Mouse (Mus musculus) central nervous system, embryonic 14 days (tissue): ENCODE results near the gene Dohh. TPM values are rescaled to one million over a fixed set of nuclear protein-coding genes. Genes with fewer than 3 reads are reported as not detected.

Experiments used
- polyA plus RNA-seq: library from polyadenylated mRNA; depleted of rRNA; stranded (reverse); fragments of >200 nt; gene quantifications from 2 replicates; pipeline ENCODE4 v1.2.3, GENCODE M21; 2012; rRNA removed

Dohh gene
- polyA plus RNA-seq, result 65.9 and 67.3 TPM in 2 replicates

DNA sequence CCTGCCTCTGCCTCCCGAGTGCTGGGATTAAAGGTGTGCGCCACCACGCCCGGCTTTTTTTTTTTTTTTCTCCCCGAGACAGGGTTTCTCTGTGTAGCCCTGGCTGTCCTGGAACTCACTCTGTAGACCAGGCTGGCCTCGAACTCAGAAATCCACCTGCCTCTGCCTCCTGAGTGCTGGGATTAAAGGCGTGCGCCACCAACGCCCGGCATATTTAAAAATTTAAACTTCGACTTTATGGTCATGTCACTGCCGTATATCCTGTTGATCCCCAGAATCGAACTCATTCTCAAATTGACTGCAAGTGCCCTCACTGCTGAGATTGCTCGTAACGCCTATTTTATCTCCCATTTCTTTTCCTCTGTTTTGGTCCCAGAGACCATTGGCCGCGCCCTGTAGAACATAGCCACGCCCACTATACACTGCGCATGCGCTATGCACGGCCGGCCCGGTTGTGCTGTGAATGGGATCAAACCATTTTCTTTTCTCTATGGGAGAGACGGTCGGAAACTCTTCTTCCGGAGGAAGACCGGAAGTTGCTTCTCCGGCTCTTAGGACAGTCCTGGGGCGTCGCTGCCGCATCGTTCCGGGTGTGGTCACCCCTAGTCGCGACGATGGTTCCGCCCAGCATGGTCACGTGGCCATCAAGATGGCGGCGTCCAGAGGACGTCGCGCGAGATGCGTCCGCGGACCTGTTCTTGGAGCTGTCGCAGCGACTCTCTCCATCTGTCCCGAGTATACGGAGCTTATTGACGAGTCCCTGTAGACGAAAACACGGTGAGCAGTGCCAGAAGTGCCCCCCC lies at the start of gene Dohh, which contains the start of gene Gm48551:
Gene Dohh (plus strand): TSS at position 627 of the 803 bp plus-strand sequence.
Gene Gm48551 (plus strand): TSS at position 665 of the 803 bp plus-strand sequence.

DNA sequence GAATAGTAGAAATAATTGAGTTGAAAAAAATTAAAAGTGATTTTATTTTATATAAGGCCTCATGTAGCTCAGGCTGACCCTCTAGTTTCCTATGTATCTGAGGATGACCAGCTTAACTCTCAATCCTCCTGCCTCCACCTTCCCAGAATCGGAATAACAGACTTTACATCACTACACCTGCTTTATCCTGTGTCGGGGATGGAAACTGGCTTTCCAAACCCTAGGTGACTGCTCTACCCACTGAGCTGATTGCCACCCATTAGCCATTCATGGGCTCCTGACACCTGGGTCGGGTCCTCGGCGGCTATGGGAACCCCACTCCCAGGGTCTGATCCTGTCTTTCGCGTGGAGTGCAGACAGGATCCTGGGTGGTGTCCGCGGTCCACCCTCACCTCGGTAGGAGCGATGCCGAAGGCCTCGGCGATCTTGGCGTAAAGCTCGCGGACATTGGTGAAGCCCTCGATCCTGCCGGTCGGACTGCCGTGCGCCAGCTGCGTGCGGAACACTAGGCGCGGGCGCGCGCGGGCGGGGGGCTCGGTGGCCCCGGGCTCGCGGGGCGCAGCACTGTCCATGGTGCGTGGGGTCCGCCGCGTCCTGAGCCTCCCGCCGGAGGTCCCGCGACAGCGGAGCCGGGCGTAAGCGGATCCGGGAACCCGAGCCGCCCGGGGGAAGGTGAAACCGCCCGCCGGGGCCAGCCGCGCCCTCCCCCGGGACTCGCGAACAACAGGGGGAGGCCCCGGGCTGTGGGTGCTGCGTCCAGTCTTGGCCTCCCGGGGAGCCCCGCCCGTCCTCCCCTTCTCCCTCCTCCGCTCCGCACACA lies 41.3 kb upstream of the Dohh start, which contains the start of gene Gipc3:
Gene Gipc3 (minus strand): TSS at position 581 of the 820 bp plus-strand sequence.

DNA sequence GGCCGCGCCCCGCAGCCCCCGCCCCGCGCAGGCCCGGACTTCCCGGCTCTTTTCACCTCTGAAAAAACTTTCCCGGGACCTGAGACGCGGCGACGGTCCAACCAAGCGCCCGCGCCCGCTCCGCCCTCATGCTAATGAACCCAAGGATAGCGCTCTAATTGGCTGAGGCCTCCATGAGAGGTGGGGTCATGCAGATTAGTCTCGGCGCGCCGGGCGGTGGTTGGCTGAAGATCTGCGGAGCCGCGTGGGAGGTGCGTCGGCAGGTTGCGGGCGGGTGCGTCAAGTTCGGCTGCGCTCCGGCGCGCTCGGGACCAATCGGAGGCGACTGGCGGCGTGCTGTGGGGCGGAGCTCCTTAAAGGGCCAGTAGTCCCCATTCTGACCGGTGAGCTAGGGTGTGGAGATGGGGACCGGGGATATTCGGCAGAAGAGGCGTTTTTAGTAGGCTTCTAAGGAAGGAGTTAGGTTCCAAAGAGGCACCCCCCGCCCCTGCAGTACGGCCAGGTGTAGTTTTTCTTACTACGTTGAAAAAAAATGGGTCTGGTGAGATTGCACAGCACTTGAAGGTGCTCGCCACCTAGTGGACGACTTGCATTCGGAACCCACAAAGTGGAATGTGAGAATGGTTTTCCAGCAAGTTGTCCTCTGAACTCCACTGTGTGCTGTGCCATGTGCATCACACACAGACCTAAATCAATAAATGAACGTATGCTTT lies 33.7 kb upstream of the Dohh start, which contains the start of gene Hmg20b:
Gene Hmg20b (minus strand): TSS at position 130 of the 713 bp plus-strand sequence.

DNA sequence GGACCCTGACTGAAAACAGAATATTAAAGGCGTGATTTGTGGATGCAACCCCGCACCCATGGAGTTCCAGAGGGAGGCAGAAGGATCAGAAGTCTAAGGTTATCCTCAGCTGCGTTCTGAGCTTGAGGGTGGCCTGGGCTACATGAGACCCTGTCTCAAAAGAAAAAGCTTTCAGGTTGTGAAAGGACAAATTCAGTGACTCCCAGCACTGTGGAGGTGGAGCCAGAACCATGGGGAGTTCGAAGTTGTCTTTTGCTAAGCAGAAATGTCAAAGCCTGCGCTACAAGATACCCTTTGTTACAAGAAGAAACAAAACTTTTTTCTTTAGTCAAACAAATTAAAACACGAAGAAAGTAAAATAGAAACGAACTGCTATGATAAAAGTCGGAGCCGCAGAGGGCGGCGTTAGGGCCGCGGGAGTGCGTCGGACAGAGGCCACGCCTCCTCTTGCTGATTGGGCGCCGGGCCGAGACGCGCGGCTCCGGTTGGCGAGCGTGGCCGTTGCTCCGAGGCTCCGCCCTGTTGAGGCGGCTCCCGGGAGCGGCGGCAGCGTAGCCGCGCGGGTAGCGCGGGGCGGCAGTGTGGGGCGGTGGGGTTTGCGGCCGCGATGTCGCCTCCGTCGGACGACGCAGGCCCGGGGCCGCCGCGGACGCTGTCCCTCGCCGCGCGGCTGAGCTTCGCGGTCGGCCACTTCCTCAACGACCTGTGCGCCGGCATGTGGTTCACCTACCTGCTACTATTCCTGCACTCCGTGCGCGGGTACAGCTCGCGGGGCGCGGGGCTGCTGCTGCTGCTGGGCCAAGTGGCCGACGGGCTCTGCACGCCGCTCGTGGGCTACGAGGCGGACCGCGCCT lies 27.0 kb upstream of the Dohh start, which contains the start of gene Mfsd12:
Gene Mfsd12 (plus strand): TSS at position 501 of the 854 bp plus-strand sequence.

DNA sequence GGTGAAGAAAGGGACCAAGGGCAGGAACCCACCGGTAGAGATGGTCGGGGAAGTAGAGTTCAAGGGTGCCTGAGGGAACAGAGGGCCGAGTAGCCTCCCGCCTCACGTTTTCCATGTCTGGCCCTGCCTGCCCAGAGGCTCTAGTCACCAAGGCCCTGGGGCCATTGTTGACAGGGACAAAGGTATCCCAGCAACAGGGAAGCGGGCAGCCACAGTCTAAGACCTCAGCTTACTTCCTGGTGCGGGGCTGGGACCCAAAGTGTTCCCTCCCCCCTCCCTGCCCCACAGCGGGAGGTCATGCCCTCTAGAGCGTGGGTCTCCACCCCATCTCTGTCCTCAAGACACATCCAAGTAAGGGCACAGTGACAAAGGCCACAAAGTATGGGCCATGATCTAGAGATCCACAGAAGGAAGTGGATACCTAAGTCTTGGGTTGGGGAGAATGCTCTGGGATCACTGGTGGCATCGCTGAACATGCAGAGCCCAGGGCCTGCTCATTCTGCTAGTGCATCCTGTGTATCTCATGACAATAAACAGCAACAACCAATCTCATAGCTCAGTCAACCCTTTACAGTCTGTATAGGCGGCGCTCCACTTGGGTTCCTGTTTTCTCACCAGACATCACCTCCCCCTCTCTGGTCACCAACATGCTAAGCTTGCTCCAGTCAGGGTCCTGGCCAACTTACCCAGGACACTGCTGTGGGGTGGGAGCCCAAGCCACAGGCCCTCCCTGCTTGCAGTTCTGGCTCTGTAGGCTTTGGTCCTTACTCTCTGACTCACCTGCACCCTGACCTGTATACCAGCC lies 18.4 kb upstream of the Dohh start, which contains the start of gene 4930404N11Rik:
Gene 4930404N11Rik (minus strand): TSS at position 145 of the 805 bp plus-strand sequence.

DNA sequence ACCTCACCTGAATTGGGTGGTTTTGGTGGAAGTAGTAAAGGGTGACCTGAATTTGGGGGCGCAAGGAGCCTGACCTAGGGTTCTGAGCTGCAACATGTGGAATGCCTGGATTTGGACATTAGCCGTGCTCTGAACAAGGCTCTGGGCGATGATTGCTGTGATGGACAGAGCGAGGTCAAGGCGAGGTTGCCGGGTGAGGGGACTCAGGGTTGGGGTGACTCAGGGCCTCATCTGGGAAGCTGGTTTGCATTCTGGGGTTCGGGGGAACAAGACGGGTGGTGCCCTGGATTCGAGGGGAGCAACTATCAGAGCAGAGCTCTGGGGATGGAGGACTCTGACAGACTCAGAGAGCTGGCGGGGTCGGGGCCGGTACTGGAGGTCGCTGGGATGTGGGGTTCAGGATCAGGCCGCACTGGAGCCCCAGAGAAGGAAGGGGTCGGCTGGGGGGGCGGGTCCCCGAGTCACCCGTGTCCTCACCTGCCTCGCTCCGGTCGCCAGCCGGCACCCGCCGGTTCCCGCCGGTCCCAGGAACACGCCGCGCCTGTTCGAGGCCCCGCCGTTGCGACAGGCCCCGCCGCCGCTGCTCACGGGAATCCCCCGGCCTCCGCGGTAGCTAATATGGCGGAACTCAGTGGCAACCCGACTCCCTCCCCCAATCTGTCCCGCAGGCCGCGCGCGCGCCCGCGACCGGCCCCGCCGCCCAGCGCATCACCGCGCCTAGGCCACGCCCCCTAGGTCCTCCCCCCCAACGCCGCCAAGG lies 6.3 kb upstream of the Dohh start, which contains the start of gene Fzr1:
Gene Fzr1 (minus strand): TSS at position 724 of the 760 bp plus-strand sequence.

DNA sequence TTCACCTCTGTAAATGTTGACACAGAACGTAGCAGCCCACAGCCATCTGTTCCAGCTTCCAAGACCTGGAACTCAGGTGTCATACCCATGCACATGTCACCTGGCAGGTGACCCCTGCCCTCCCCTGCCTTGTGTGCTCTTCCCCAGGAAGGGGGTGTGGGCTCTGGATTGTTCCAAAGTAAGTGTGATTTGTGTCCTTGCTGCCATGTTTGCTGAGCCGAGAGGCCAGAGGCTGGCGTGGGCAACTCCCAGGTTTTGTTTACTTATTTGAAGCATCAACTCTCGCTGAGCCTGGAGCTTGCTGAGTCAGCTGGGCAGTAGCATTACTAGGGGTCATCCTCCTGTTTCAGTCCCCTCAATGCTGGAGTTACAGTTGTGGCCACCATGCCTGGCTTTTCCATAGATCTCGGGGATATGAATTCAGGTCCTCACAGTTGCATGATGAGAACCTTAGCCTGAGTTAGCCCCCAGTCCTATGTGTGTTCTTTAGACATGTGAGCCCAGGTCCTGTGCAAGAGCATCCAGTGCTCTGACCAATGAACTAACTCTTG lies 4.4 kb downstream of the Dohh start, which contains the start of gene Gm48552:
Gene Gm48552 (plus strand): TSS at position 501 of the 551 bp plus-strand sequence.

DNA sequence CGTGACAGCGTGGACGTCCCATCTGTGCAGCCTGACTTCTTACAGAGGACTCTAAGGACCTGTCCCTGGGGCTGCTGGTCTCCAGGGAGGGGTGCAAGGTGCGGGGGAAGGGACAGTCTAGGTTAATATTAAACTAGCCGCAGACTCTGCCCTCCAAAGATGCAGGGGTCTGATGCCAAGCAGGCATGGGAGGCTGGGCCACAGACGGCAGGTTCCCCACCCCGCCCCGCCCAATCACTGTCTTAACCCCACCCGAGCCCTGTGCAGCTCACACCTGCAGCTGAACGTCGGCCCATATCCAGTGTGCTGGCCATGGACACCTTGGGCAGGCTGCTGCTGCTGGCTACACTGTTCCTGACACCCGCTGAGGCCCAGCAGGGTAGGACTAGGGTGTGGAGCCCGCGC lies 8.6 kb downstream of the Dohh start, which contains the start of gene Smim24:
Gene Smim24 (plus strand): TSS at position 271 of the 405 bp plus-strand sequence.

Other genes starting within 250 kb of the Dohh start
- gene Zbtb7a, start 249.2 kb upstream of the Dohh start, polyA plus RNA-seq, result 10.6 and 12.4 TPM in 2 replicates
- gene Pias4, start 216.5 kb upstream of the Dohh start, polyA plus RNA-seq, result 41.9 and 42.9 TPM in 2 replicates
- gene Eef2, start 207.8 kb upstream of the Dohh start, polyA plus RNA-seq, result 1,386 and 1,461 TPM in 2 replicates
- gene Dapk3, start 201.4 kb upstream of the Dohh start, polyA plus RNA-seq, result 78.9 and 87.7 TPM in 2 replicates
- gene 4930442H23Rik, start 200.6 kb upstream of the Dohh start, polyA plus RNA-seq, result not detected in 2 replicates
- 0.14 and 0.18 TPM in 2 replicates for gene Nmrk2, start 182.4 kb upstream of the Dohh start, polyA plus RNA-seq
- 103 and 115 TPM in 2 replicates for gene Atcay, start 153.6 kb upstream of the Dohh start, polyA plus RNA-seq
- gene Zfr2, start 151.3 kb upstream of the Dohh start, polyA plus RNA-seq, result 56.2 and 61.9 TPM in 2 replicates
- 27.4 and 30.6 TPM in 2 replicates for gene Matk, start 131.5 kb upstream of the Dohh start, polyA plus RNA-seq
- 88.3 and 93.2 TPM in 2 replicates for gene Mrpl54, start 117.5 kb upstream of the Dohh start, polyA plus RNA-seq
- 42.9 and 51.3 TPM in 2 replicates for gene Apba3, start 117.5 kb upstream of the Dohh start, polyA plus RNA-seq
- 4.5 and 4.8 TPM in 2 replicates for gene Tjp3, start 92.8 kb upstream of the Dohh start, polyA plus RNA-seq
- 190 and 197 TPM in 2 replicates for gene Pip5k1c, start 91.5 kb upstream of the Dohh start, polyA plus RNA-seq
- gene Cactin, start 63.3 kb upstream of the Dohh start, polyA plus RNA-seq, result 43.9 and 45.0 TPM in 2 replicates
- gene Tbxa2r, start 55.7 kb upstream of the Dohh start, polyA plus RNA-seq, result 3.5 and 4.3 TPM in 2 replicates
- gene Gipc3, start 41.2 kb upstream of the Dohh start, polyA plus RNA-seq, result 0.04 and 0.13 TPM in 2 replicates
- 68.8 and 75.6 TPM in 2 replicates for gene Hmg20b, start 33.9 kb upstream of the Dohh start, polyA plus RNA-seq
- gene Mfsd12, start 26.9 kb upstream of the Dohh start, polyA plus RNA-seq, result 10.2 and 11.7 TPM in 2 replicates
- 0.14 and 0.44 TPM in 2 replicates for gene 4930404N11Rik, start 18.6 kb upstream of the Dohh start, polyA plus RNA-seq
- gene Fzr1, start 5.9 kb upstream of the Dohh start, polyA plus RNA-seq, result 130 and 138 TPM in 2 replicates
- gene Gm48551, start within 50 bp of the Dohh start, polyA plus RNA-seq, result 6.7 and 7.1 TPM in 2 replicates
- 8.2 and 10.2 TPM in 2 replicates for gene Gm48552, start 4.6 kb downstream of the Dohh start, polyA plus RNA-seq
- gene Smim24, start 8.6 kb downstream of the Dohh start, polyA plus RNA-seq, result 3.1 and 3.9 TPM in 2 replicates
- gene Nfic, start 71.2 kb downstream of the Dohh start, polyA plus RNA-seq, result 11.0 and 17.7 TPM in 2 replicates
- gene Celf5, start 98.3 kb downstream of the Dohh start, polyA plus RNA-seq, result 286 and 299 TPM in 2 replicates
- gene Ncln, start 112.0 kb downstream of the Dohh start, polyA plus RNA-seq, result 145 and 155 TPM in 2 replicates
- gene S1pr4, start 115.7 kb downstream of the Dohh start, polyA plus RNA-seq, result 0.34 and 0.43 TPM in 2 replicates
- gene Gna15, start 139.8 kb downstream of the Dohh start, polyA plus RNA-seq, result 0.84 and 1.1 TPM in 2 replicates
- gene Gna11, start 160.8 kb downstream of the Dohh start, polyA plus RNA-seq, result 94.4 and 98.2 TPM in 2 replicates
- 534 and 542 TPM in 2 replicates for gene Aes, start 175.1 kb downstream of the Dohh start, polyA plus RNA-seq
- gene Tle2, start 190.1 kb downstream of the Dohh start, polyA plus RNA-seq, result 102 and 134 TPM in 2 replicates
- 5.5 and 10.4 TPM in 2 replicates for gene Tle6, start 216.6 kb downstream of the Dohh start, polyA plus RNA-seq
- 5.9 and 7.4 TPM in 2 replicates for gene BC025920, start 221.8 kb downstream of the Dohh start, polyA plus RNA-seq
- 76.7 and 79.5 TPM in 2 replicates for gene Sirt6, start 243.4 kb downstream of the Dohh start, polyA plus RNA-seq
- 70.6 and 82.1 TPM in 2 replicates for gene Ankrd24, start 244.1 kb downstream of the Dohh start, polyA plus RNA-seq